Mouse (Mus musculus) stomach, postnatal 0 days (tissue): Measurements from ENCODE around the gene Pdx1.
A peak's percentile ranks its signal among the peaks of the same experiment; 100 is the strongest.

Source experiments
- CTCF ChIP-seq: IDR thresholded peaks from 2 replicates; pipeline ENCODE4 v1.5.1; 2016; ENCODE audit warnings: antibody characterized with exemption, low read depth, mild to moderate bottlenecking, moderate library complexity
- EP300 ChIP-seq: optimal IDR thresholded peaks from 2 replicates; pipeline ENCODE3; 2016; ENCODE audit warnings: antibody characterized with exemption

GRCm38 (mm10) chr5:147227354-147228112 is 42.2 kb upstream of the Pdx1 start:
- TF ChIP-seq CTCF (peak; percentile 91), EP300 (no peak)
